Mouse (Mus musculus) natural killer cell, adult 2 months (primary cell): ENCODE measurements around the gene Nsmf.

Experiments used
- DNase-seq, 2 experiments: peaks; one replicate each; pipeline ENCODE4 v3.0.0; 2022; ENCODE audit warnings: low spot score in 2 of 2

The Nsmf gene

GRCm38 (mm10) chr2:25085571-25085970, 31.4 kb downstream of the Nsmf start:
- DNase-seq: no peak

- no peak for DNase-seq
These were observed 33.7 kb downstream of the Nsmf start for GRCm38 (mm10) chr2:25087842-25088241.

GRCm38 (mm10) chr2:25088636-25089035, 34.5 kb downstream of the Nsmf start:
- DNase-seq: no peak

GRCm38 (mm10) chr2:25094785-25095108, 40.6 kb downstream of the Nsmf start:
- DNase-seq: no peak

GRCm38 (mm10) chr2:25095109-25095850, 41.1 kb downstream of the Nsmf start, which contains the start of gene Noxa1:
Gene Noxa1, minus strand, starts transcription at chr2:25095149.
- peak; percentile 13 to 37 for DNase-seq

GRCm38 (mm10) chr2:25098005-25098615, 44.0 kb downstream of the Nsmf start:
- DNase-seq: no peak

GRCm38 (mm10) chr2:25098956-25099355, 44.8 kb downstream of the Nsmf start:
- DNase-seq: no peak

- no peak for DNase-seq
These were observed 45.5 kb downstream of the Nsmf start for GRCm38 (mm10) chr2:25099703-25100102.

GRCm38 (mm10) chr2:25104122-25104521, 50.0 kb downstream of the Nsmf start:
- no peak for DNase-seq

- DNase-seq: no peak
These were observed 51.9 kb downstream of the Nsmf start for GRCm38 (mm10) chr2:25106045-25106444.

- DNase-seq: no peak
These were observed 55.3 kb downstream of the Nsmf start for GRCm38 (mm10) chr2:25109487-25109886.

- DNase-seq: no peak
These were observed 56.5 kb downstream of the Nsmf start for GRCm38 (mm10) chr2:25110505-25111183.

- peak; percentile 51 to 66 for DNase-seq
These were observed 57.1 kb downstream of the Nsmf start for GRCm38 (mm10) chr2:25111184-25111791.
